Mouse (Mus musculus): ENCODE results near the gene Ddah2.

Ddah2 gene

GRCm38 (mm10) chr17:35058911-35059892 lies at the start of gene Ddah2:
Gene Ddah2, plus strand, starts transcription at chr17:35059035.
- peak; percentile 93 to 95 for DNase-seq

DNA sequence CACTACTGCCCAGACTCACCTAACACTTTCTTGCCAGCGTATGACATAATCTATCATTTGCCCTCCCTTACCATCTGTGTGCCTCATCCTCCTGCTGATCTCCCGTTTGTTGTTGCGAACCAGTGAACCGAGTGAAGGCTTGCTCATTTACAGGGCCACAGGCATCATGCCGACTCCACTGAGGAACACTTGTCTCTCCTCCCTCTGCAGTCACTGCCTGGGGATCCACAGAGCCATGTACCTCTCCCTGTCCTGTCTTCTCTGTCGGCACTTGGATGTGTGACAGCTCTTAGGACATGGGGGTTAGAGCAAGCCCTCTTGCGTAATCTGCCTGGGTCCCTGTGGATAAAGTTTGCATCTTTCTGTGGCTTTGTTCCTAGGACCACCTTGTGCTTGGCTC lies 49.2 kb upstream of the Ddah2 start:
- peak in 1 of 2 experiments; percentile 13 for DNase-seq

GRCm38 (mm10) chr17:35011440-35011839 lies 47.4 kb upstream of the Ddah2 start:
- DNase-seq: no peak

DNA sequence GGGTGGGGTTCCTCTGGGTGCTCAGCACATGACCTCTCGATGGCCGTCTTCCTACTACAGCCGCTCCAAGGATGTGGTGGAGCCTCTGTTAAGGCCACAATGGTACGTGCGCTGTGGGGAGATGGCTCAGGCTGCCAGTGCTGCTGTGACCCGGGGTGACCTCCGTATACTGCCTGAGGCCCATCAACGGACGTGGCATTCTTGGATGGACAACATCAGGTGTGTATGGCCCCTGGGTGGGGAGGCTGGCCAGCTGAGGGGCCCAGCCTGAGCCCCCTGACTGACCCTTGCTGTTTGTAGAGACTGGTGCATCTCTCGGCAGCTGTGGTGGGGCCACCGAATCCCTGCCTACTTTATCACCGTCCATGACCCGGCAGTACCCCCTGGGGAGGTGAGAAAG lies 46.4 kb upstream of the Ddah2 start:
- peak in 1 of 2 experiments; percentile 30 for DNase-seq

GRCm38 (mm10) chr17:35013221-35013620 lies 45.6 kb upstream of the Ddah2 start:
- no peak for DNase-seq

DNA sequence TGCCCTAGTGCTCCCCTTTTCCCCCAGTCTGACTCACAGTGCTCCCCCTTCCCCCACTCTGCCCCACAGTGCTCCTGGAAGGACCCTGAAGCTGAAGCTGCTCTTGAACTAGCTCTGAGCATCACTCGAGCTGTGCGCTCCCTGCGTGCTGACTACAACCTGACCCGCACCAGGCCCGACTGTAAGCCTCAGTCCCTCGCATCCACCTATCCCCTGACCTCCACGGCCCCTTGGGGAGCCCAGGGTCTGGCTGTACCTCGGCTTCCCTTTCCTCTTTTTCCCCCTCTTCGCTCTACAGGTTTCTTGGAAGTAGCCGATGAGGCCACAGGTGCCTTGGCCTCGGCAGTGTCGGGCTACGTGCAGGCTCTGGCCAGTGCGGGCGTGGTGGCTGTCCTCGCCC lies 43.5 kb upstream of the Ddah2 start:
- DNase-seq: no peak

- peak; percentile 27 to 64 for DNase-seq
Measured at GRCm38 (mm10) chr17:35016376-35016775, 42.5 kb upstream of the Ddah2 start, which contains the start of gene Vwa7. Gene Vwa7, plus strand, starts transcription at chr17:35016579.

DNA sequence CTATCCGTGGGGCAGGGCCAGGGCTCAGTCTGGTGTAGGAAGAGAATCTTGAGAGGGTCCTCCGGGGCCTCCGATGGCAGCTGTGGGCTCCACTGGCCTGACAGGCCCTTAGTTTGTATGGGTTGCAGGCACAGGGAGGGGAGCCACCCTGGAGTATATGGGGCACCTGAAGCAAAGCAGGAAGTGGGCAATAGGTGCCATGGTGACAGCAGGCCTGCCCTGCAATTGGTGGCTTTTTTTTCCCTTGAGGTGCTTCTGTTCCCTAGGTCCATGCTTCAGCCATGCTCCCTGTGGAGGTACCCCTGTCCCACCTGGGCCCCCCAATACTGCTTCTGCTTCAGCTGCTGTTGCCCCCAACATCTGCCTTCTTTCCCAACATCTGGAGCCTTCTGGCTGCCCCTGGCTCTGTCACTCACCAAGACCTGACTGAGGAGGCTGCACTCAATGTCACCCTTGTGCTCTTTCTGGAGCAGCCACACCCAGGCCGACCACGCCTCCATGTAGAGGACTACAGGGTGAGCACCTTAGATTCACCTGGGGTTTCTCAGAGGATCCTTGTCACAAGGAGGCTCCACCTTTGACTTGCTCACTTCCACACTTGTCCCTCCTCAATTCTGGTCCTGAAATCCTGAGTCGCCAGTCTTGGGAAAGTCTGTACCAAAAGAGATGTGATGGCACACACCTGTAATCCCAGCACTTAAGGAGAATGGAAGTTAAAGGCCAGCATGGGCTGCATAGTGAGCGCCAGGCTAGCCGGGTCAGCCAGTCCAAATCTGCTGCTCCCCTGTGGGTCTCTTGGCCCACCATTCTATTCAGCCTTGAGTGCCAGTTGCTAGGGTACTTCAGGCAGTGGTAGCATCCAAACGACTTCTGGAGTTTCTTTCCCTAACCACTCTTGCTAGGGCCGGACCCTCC lies 41.8 kb upstream of the Ddah2 start:
- DNase-seq: peak in 1 of 2 experiments; percentile 31

DNA sequence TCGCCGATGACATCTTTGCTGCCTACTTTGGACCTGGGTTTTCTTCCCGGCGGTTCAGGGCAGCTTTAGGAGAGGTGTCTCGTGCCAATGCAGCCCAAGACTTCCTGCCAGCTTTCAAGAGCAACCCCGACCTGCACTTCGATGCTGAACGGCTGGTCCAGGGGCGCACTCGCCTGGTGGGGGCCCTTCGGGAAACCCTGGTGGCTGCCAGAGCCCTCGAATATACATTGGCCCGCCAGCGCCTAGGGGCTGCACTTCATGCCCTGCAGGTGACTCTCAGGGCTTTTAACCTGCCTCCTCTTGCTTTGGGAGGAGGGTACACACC lies 41.2 kb upstream of the Ddah2 start:
- no peak for DNase-seq

DNA sequence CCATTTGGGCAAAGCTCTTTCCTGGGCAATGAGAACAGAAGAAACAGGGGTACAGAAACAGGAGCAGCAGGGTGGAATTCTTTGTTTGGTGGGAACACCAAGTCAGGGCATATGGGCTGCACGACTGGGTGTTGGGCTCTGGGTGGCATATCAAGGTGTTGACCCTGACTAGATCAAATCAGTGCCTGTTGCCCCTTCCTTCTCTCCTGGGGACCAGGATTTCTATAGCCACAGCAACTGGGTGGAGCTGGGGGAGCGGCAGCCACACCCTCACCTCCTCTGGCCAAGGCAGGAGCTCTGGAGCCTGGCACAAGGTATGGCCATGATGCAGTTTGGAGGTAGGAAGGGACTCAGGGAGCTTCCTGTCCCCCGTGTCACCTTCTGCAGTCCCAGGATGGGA lies 40.7 kb upstream of the Ddah2 start:
- no peak for DNase-seq

DNA sequence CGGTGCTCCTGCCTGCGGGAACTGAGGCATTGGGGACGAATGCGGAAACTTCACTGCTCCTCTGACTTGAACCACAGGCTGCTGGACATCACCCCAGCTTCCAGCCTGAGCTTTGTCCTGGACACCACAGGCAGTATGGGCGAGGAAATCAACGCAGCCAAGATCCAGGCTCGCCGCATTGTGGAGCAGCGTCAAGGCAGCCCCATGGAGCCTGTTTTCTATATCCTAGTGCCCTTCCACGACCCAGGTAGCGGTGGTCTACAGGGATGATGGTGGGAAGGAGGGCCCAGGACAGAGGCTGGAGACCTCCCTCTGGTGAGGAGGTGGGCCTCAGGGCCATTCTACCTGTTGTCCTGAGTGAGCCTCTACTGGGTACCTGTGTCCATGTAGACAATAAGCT lies 38.9 kb upstream of the Ddah2 start:
- DNase-seq: peak in 1 of 2 experiments; percentile 30

DNA sequence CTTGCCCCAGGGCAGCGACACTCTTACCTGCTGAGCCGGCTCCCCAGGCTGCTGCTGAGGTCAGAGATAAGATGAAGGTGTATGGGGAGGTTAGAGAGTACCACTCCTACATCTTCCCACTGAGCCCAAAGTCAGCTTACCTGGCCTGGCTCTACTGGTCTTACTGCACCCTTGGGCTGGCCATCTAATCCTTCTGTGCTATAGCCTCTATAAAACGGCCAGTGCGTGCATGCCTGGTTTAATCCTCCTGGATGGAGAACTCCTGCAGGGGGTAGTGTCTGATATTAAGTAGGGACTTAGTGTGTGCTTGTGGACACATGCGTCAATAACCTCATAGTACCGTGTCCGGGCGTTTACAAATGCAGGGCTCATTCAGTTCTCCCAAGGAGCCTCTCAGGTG lies 38.3 kb upstream of the Ddah2 start:
- DNase-seq: peak in 1 of 2 experiments; percentile 26

- DNase-seq: peak; percentile 88 to 95
Measured at GRCm38 (mm10) chr17:35021163-35021808, 37.5 kb upstream of the Ddah2 start.

DNA sequence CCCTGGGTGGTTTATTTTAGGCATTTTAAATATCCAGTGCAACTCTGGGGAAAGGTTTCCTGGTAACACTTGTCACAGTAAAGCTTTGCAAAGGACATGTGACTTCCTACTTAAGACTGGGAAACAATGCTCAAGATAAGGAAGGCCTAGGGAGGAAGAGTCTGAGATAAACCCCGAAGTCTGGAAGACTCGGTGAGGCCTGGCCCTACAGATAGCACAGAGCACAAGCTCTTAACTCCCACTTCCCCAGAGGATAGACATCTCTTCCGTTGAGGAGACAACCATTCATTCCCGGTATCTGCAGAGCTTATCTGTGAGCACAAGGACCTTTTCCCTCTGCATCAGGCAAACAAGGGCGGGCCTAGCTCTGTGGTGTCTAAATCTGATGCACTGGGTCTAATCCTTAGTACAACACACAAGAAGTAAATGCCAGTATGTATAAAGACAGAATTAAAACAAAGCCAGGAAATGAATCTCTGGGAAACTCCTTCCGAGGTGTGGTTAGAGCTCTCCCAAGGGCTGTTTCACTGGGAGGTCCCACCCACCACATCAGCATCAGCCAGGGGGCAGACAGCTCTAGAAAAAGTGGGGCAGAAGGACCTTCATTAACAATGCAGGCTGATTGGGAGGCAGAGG lies 36.9 kb upstream of the Ddah2 start:
- peak in 1 of 2 experiments; percentile 38 for DNase-seq

DNA sequence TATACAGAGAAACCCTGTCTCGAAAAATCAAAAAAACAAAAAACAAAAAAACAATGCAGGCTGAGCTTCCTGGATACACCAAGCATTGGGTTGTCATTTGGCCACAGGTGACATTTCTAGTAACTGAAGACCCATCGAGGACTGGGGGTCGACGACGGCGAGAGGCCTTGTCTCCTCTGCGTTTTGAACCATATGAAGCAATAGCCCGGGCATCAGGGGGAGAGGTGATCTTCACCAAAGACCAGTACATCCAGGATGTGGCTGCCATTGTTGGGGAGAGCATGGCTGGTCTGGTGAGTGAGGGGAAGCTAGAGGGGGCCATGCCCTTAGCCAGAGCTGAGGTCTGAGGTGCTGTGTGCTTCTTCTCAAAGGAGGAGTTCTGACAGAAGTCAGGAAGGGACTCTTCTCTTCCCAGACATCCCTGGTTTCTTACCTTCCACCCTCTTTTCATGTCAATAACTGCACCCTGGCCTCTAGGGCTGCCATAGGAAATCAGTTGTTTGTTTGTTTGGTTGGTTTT lies 36.2 kb upstream of the Ddah2 start:
- peak in 1 of 2 experiments; percentile 13 for DNase-seq

DNA sequence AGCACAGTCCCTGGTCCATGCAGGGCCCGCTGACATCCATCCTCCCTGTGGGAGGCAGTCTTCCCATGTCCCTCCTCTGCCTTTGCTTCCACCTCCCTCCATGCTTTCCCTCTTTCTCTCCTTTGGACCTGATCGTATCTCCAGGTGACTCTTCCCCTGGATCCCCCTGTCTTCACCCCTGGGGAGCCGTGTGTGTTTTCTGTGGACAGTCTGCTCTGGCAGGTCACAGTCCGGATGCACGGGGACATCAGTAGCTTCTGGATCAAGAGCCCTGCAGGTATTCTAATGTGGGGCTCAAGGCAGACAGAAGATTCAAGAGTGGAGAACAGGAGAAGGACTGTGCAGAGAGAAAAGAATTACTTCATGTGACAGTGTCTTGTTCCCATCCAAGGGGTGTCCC lies 35.6 kb upstream of the Ddah2 start:
- no peak for DNase-seq

- peak in 1 of 2 experiments; percentile 32 for DNase-seq
Measured at GRCm38 (mm10) chr17:35023756-35024155, 35.1 kb upstream of the Ddah2 start.

GRCm38 (mm10) chr17:35024261-35024660 lies 34.6 kb upstream of the Ddah2 start:
- peak in 1 of 2 experiments; percentile 29 for DNase-seq

DNA sequence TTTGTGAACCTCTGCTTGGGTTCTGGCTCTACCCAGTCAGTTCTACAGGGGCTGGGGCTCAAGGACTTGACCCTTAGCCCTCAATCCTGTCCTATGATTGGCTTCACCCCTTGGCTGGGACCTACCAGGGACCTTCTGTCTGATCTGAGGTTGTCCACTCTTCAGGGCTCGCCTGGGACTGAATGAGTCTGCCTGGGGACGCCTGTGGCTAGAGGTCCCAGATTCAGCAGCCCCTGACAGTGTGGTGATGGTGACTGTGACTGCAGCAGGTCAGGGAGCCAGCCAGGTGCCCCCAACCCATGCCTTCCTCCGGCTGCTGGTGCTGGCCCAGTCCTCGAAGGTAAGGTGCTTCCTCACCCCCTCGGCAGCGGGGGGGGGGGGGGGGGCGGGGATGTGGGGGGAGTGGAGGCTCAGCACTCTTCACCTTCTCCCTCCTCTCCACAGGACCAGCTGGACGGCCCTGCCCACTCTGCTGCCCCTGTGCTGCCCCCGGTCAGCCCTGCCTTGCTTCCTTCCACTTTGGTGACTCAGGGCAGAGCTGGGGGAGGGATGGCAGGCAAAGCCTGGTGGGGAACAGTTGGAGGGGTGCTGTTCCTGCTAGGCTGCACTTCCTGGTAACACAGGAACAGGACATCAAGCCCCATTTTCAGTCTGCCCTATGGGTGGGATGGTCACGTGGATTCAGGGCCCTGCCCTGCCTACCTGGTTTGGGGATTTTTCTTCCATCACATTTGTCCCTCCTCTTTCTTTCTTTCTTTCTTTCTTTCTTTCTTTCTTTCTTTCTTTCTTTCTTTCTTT lies 33.9 kb upstream of the Ddah2 start:
- DNase-seq: peak in 1 of 2 experiments; percentile 41

DNA sequence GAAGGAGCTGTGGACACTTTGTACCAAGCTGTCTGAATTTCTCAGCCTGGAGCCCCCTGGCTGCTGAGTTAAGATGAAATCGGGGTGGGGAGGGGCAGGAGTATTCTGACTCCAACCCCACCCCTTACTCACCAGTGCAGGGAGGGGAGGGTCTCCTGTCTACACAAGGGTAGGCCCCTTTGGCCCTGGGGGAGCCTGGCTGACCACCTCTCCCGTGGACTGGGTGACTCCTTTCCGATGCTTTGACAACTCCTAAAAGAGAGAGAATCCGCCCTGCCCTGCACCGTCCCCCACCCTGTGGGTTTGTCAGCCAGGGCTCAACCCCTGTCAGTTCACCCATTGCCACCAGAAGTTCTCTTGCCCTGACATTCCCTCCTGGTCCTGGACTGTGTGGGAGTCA lies 32.6 kb upstream of the Ddah2 start:
- DNase-seq: peak in 1 of 2 experiments; percentile 24

Measured in kidney, postnatal 25 days (tissue).